In genomic region chr17:14244195-14244965, GRCm38 (mm10) we compare ENCODE assay signal across 10 mouse cellular contexts. TPM values are rescaled to one million over a fixed set of nuclear protein-coding genes. Genes with fewer than 3 reads are reported as not detected.
A peak's percentile ranks its signal among the peaks of the same experiment; 100 is the strongest.
DNase-seq lines count a peak whose midpoint lies in the region; ATAC-seq lines count a peak whose summit lies in the region.
"Had no signal": no experiment of that assay in that cellular context is flagged by ENCODE, and none has a peak within 500 bp of the region (broad histone marks: within the 10 kb centered on the region; RNA-seq: fewer than 3 reads in every experiment).

No protein-coding gene starts in this region.

- H3K9me3 ChIP-seq in embryonic facial prominence, embryonic 14.5 days (ENCODE audit: control insufficient read depth, low read length), result no peaks in the 10 kb centered on the region
- no peaks in the 10 kb centered on the region for H3K9me3 ChIP-seq in intestine, embryonic 16.5 days (ENCODE audit: control insufficient read depth, low read length)
- H3K9me3 ChIP-seq in forebrain, embryonic 11.5 days (ENCODE audit: control insufficient read depth, low read length), result no peaks in the 10 kb centered on the region
- H3K9me3 ChIP-seq in forebrain, embryonic 12.5 days, result no peaks in the 10 kb centered on the region
- no peaks in the 10 kb centered on the region for H3K9me3 ChIP-seq in midbrain, embryonic 10.5 days (replicated peaks)
- H3K9me3 ChIP-seq: limb, embryonic 10.5 days; midbrain, embryonic 15.5 days had no signal

- no peaks in the 10 kb centered on the region for H3K27me3 ChIP-seq in embryonic facial prominence, embryonic 14.5 days (replicated peaks; ENCODE audit: control insufficient read depth, insufficient read depth, low read length)
- H3K27me3 ChIP-seq in intestine, embryonic 16.5 days (replicated peaks; ENCODE audit: control insufficient read depth, insufficient read depth, low read length), result no peaks in the 10 kb centered on the region
- H3K27me3 ChIP-seq in forebrain, embryonic 11.5 days (ENCODE audit: control insufficient read depth, insufficient read depth, low read length), result no peaks in the 10 kb centered on the region
- no peaks in the 10 kb centered on the region for H3K27me3 ChIP-seq in forebrain, embryonic 12.5 days
- H3K27me3 ChIP-seq in midbrain, embryonic 10.5 days (ENCODE audit: low read depth, poor library complexity, severe bottlenecking), result no peaks in the 10 kb centered on the region
- H3K27me3 ChIP-seq: midbrain, embryonic 15.5 days had no signal

- no peaks in the 10 kb centered on the region for H3K36me3 ChIP-seq in embryonic facial prominence, embryonic 14.5 days (ENCODE audit: control insufficient read depth, insufficient read depth, low read length)
- H3K36me3 ChIP-seq in intestine, embryonic 16.5 days (ENCODE audit: control insufficient read depth, insufficient read depth, low read length), result no peaks in the 10 kb centered on the region
- H3K36me3 ChIP-seq in forebrain, embryonic 11.5 days (ENCODE audit: control insufficient read depth, insufficient read depth, low read length), result no peaks in the 10 kb centered on the region
- H3K36me3 ChIP-seq in forebrain, embryonic 12.5 days (replicated peaks), result no peaks in the 10 kb centered on the region
- no peaks in the 10 kb centered on the region for H3K36me3 ChIP-seq in midbrain, embryonic 10.5 days
- H3K36me3 ChIP-seq: limb, embryonic 10.5 days; midbrain, embryonic 15.5 days had no signal

- 62% methylated on average over 11 of the region's 11 CpGs for WGBS in embryonic facial prominence, embryonic 14.5 days
- 58% methylated on average over 11 of the region's 11 CpGs for WGBS in intestine, embryonic 16.5 days
- 76% methylated on average over 11 of the region's 11 CpGs for WGBS in forebrain, embryonic 11.5 days
- 78% methylated on average over 11 of the region's 11 CpGs for WGBS in forebrain, embryonic 12.5 days
- 77% methylated on average over 11 of the region's 11 CpGs for WGBS in midbrain, embryonic 10.5 days

- 0 out of 2 replicates have a peak, but pooled peaks have one; percentile 30 for ATAC-seq in embryonic facial prominence, embryonic 14.5 days (ENCODE audit: low read depth)
- ATAC-seq in intestine, embryonic 16.5 days, result no peak
- ATAC-seq in forebrain, embryonic 11.5 days (replicated peaks; ENCODE audit: low FRiP score), result no peak
- ATAC-seq in forebrain, embryonic 12.5 days (ENCODE audit: low FRiP score), result no peak
- ATAC-seq: midbrain, embryonic 15.5 days had no signal

- H3K27ac ChIP-seq in embryonic facial prominence, embryonic 14.5 days (replicated peaks; ENCODE audit: low read depth, low read length), result peak overlapping the region; percentile 65
- peak overlapping the region; percentile 53; the same call in 1 of the 2 replicates for H3K27ac ChIP-seq in intestine, embryonic 16.5 days (ENCODE audit: low read length)
- H3K27ac ChIP-seq in forebrain, embryonic 11.5 days (ENCODE audit: low read depth, low read length), result no peak overlapping the region
- H3K27ac ChIP-seq in forebrain, embryonic 12.5 days, result no peak overlapping the region
- no peak overlapping the region for H3K27ac ChIP-seq in midbrain, embryonic 10.5 days (replicated peaks)
- H3K27ac ChIP-seq: limb, embryonic 10.5 days; midbrain, embryonic 15.5 days had no signal

- H3K4me3 ChIP-seq in embryonic facial prominence, embryonic 14.5 days (ENCODE audit: low read depth, low read length), result no peak overlapping the region
- H3K4me3 ChIP-seq in intestine, embryonic 16.5 days (ENCODE audit: low read length), result no peak overlapping the region
- H3K4me3 ChIP-seq in forebrain, embryonic 11.5 days (ENCODE audit: low read depth, low read length), result no peak overlapping the region
- H3K4me3 ChIP-seq in forebrain, embryonic 12.5 days (replicated peaks), result no peak overlapping the region
- no peak overlapping the region for H3K4me3 ChIP-seq in midbrain, embryonic 10.5 days
- H3K4me3 ChIP-seq: limb, embryonic 10.5 days; midbrain, embryonic 15.5 days had no signal

- DNase-seq in urinary bladder, postnatal 14 days (ENCODE audit: low spot score), result peak; percentile 43
- DNase-seq in urinary bladder, adult 2 months (ENCODE audit: low spot score), result no peak
- DNase-seq in embryonic facial prominence, embryonic 14.5 days (ENCODE audit: low spot score), result no peak
- DNase-seq in forebrain, embryonic 11.5 days (ENCODE audit: low spot score), result no peak
- DNase-seq in midbrain, embryonic 10.5 days (ENCODE audit: low spot score), result no peak
- DNase-seq: spleen, adult 18-20 months had no signal

- no peak overlapping the region for H3K9ac ChIP-seq in embryonic facial prominence, embryonic 14.5 days (ENCODE audit: low read depth, low read length)
- no peak overlapping the region for H3K9ac ChIP-seq in intestine, embryonic 16.5 days (ENCODE audit: low read depth, low read length)
- H3K9ac ChIP-seq in forebrain, embryonic 11.5 days (ENCODE audit: low read length), result no peak overlapping the region
- H3K9ac ChIP-seq in forebrain, embryonic 12.5 days, result no peak overlapping the region
- H3K9ac ChIP-seq: midbrain, embryonic 15.5 days had no signal

- H3K4me1 ChIP-seq in embryonic facial prominence, embryonic 14.5 days (ENCODE audit: control insufficient read depth, insufficient read depth, low read length), result no peaks in the 10 kb centered on the region
- H3K4me1 ChIP-seq in intestine, embryonic 16.5 days (ENCODE audit: control insufficient read depth, insufficient read depth, low read length), result peaks cover 12% of the 10 kb centered on the region; the same call in 1 of the 2 replicates
- H3K4me1 ChIP-seq in forebrain, embryonic 11.5 days (replicated peaks; ENCODE audit: control insufficient read depth, insufficient read depth, low read length), result no peaks in the 10 kb centered on the region
- no peaks in the 10 kb centered on the region for H3K4me1 ChIP-seq in forebrain, embryonic 12.5 days
- no peaks in the 10 kb centered on the region for H3K4me1 ChIP-seq in midbrain, embryonic 10.5 days
- H3K4me1 ChIP-seq: limb, embryonic 10.5 days; midbrain, embryonic 15.5 days had no signal

- no peak overlapping the region for H3K4me2 ChIP-seq in embryonic facial prominence, embryonic 14.5 days (ENCODE audit: low read depth, low read length)
- H3K4me2 ChIP-seq in intestine, embryonic 16.5 days (ENCODE audit: low read depth, low read length), result no peak overlapping the region
- H3K4me2 ChIP-seq in forebrain, embryonic 11.5 days (ENCODE audit: low read depth, low read length, severe bottlenecking), result no peak overlapping the region
- no peak overlapping the region for H3K4me2 ChIP-seq in forebrain, embryonic 12.5 days
- H3K4me2 ChIP-seq: midbrain, embryonic 15.5 days had no signal

RNA-seq across cellular contexts. Expression of gene Smoc2, which starts 34.9 kb away (rescaled TPM):
- 129 and 144 TPM in 2 replicates for polyA plus RNA-seq in urinary bladder, adult 2 months (2012; rRNA removed)
- polyA plus RNA-seq in embryonic facial prominence, embryonic 14.5 days (2014; fragmentation: Nextera tagmentation; extraction: Ambion mirVana), result 207 and 229 TPM in 2 replicates
- polyA plus RNA-seq in intestine, embryonic 16.5 days (2015; fragmentation: Nextera tagmentation; extraction: Ambion mirVana), result 117 and 122 TPM in 2 replicates
- polyA plus RNA-seq in forebrain, embryonic 11.5 days (2014; fragmentation: Nextera tagmentation; extraction: Ambion mirVana), result 8.2 and 10.3 TPM in 2 replicates
- 8.5 and 13.2 TPM in 2 replicates for polyA plus RNA-seq in forebrain, embryonic 12.5 days (2016; fragmentation: Nextera tagmentation; extraction: Ambion mirVana)
- polyA plus RNA-seq in midbrain, embryonic 10.5 days (2016; fragmentation: Nextera tagmentation; extraction: Ambion mirVana), result 2.3 and 6.1 TPM in 2 replicates

RNA-seq across cellular contexts. Expression of gene Dact2, which starts 40.3 kb away (rescaled TPM):
- 1.2 and 1.4 TPM in 2 replicates for polyA plus RNA-seq in urinary bladder, adult 2 months (2012; rRNA removed)
- polyA plus RNA-seq in embryonic facial prominence, embryonic 14.5 days (2014; fragmentation: Nextera tagmentation; extraction: Ambion mirVana), result 3.4 and 4.4 TPM in 2 replicates
- 4.5 and 5.1 TPM in 2 replicates for polyA plus RNA-seq in intestine, embryonic 16.5 days (2015; fragmentation: Nextera tagmentation; extraction: Ambion mirVana)
- 0.37 and 0.73 TPM in 2 replicates for polyA plus RNA-seq in forebrain, embryonic 11.5 days (2014; fragmentation: Nextera tagmentation; extraction: Ambion mirVana)
- polyA plus RNA-seq in forebrain, embryonic 12.5 days (2016; fragmentation: Nextera tagmentation; extraction: Ambion mirVana), result 0.50 and 1.1 TPM in 2 replicates
- polyA plus RNA-seq in midbrain, embryonic 10.5 days (2016; fragmentation: Nextera tagmentation; extraction: Ambion mirVana), result 0.42 and 0.48 TPM in 2 replicates

Comparison
In these comparisons a context has a peak if more than half of its experiments do, and no peak if none do; other contexts are left out.
1. H3K27ac ChIP-seq: peak in embryonic facial prominence, embryonic 14.5 days (single experiment) and intestine, embryonic 16.5 days (single experiment); none in forebrain, embryonic 11.5 days (single experiment), forebrain, embryonic 12.5 days (single experiment) and midbrain, embryonic 10.5 days (single experiment).